Mouse (Mus musculus) B cell, adult 2 months (primary cell): ENCODE data around the gene Hlx.

Experiments used
- DNase-seq, 2 experiments: peaks; one replicate each; pipeline ENCODE4 v3.0.0; 2022

Gene Hlx

DNA sequence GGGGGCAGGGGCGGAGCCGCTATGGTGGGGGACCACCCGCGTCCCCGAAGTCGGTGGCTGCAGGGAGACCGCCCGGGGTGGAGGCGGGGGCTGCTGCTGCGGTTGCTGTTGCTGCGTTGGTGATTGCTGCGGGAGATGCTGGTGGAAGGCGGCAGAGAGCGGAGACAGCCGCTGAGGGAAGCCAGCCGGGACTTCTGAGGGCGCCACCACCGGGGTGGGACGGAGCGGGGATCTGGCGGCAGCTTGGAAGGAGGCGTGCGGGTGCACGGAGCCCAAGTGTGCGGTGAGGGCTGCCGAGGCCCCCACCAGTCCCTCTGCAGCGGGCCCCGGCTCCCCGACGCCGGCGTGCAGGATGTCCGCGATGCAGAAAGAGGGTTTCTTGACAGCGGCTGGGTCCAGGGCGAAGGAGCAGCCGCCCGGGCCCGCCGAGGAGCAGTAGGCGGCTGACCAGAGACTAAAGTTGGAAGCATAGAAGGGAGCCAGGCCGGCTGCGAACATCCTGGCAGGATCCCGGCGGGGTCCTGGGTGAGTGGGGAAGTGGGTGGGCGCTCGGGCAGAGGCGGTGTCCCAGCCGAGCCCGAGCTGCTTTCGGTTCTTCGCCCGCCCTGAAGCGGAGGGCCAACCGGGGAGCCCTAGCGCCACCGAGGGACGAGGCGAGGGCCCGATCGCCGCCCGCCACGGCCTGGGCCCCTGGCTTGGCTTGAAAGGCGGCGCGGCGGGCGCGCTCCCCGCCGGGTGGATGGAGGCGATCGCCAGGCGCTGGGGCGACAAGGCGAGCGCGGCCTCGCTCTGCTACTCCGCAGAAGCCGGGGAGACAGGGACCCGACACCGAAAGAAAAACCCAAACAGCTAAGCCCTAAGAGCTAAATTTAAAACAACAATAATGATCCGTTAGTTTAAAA, 524 bp downstream of the Hlx start:
- DNase-seq = peak; percentile 59 to 70

DNA sequence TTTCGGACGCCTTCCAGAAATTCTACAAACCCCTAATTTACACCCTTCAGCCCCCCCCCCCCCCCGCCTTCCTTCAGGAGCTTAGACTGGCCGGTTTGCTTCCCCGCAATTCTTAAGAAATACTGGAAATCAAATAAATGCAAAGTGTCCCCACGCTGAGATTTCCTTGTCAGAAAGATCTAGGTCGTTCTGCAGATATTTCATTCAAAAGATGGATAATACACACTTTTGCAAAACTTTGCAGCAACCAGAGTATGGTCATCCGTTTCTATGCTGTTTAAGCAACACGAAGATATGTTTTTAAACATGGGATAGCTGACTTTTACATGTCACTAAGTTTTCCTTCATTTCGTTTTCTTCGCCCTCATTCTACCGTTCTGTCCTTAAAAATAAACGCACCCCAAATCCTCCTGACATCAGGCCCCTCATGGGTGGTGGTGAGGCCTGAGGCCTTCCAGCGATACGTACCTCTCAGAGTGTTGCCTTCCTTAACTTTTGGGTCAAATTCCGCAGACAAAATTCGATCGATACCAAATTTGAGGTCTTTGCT, 1.3 kb downstream of the Hlx start:
- DNase-seq = no peak

DNA sequence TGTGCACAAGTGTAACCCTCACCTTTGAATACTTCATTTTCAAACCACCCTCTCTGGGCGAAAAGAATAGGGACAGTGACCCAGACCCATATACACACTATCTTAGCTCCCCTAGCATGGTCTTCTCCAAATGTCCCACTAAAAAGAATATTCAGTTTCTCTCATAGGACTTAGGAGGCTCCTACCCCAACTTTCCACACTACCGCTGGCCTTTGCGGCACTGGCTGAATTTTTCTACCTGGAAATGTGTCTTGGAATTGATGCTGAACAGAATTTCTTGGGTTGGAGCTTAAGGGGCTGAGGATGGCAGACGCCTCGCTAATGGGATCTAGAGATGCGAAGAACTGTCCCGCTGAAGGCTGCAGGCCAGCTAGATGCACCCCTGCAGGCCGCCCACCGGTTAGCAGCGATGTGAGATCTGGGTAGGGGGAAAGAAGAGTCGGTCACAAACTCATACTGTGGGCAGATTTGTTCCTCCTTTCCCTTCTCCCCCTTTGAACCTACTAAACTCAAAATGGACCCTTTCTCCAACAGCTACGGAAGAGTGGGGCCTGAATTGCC, 1.9 kb downstream of the Hlx start:
- no peak for DNase-seq

DNA sequence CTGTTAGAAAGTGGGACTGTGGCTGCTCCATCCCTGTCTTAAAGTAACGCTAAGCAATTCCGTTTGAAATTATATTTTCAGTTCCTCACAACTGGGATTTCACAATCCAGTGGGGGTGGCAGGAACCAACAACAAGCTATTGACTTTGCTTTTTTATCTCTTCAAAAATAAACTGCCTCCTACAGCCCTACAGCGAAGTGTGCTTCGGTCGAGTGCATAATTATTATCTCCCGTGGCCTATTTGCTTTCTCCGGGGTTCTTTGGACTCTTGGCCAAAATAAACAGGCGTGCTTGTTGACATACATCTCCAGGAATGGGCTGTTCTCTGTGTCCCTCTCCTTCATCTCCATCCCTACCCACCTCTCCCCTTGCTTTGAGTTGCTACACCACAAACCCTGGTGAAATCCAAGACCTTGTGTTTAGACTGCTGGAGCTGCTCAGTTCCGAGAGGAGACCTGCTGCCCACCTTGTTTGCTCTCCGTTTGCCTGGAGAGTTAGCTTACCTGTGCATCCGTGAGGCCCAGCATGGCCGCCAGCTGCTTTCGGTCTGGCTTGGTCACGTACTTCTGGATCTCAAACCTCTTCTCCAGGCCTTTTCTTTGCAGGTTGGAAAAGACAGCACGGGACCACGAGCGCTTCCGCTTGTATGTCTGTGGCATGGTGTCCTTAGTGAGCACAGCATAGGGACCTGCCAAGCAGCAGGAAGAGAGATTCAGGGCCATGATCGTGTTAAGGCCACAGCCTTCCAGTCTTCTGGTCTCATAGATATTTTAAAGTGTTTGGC, 2.9 kb downstream of the Hlx start:
- DNase-seq = no peak

DNA sequence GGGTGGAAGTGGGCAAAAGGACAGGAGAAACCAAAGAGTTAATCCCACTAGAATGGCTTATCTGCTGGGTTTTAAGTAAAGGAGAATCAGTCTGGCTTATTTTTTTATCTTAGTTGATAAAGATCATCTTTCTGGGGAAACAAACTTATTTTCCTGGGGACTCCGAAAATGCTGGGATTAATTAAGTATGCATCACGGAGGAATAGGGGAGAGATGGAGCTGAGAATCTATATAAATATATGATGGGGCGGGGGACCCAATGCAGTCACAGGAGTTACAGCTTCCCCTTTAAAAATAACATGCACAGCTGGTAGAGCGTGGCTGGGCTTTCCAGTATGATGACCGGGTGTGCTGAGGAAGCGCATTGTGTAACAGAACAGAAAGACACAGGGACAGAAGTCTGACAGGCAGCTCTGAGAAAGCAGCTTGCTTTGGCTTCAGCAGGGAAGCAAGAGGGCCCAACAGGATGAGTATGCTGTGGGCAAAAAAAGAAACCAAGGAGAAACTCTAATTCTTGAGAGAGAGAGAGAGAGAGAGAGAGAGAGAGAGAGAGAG, 3.8 kb downstream of the Hlx start:
- DNase-seq = no peak

DNA sequence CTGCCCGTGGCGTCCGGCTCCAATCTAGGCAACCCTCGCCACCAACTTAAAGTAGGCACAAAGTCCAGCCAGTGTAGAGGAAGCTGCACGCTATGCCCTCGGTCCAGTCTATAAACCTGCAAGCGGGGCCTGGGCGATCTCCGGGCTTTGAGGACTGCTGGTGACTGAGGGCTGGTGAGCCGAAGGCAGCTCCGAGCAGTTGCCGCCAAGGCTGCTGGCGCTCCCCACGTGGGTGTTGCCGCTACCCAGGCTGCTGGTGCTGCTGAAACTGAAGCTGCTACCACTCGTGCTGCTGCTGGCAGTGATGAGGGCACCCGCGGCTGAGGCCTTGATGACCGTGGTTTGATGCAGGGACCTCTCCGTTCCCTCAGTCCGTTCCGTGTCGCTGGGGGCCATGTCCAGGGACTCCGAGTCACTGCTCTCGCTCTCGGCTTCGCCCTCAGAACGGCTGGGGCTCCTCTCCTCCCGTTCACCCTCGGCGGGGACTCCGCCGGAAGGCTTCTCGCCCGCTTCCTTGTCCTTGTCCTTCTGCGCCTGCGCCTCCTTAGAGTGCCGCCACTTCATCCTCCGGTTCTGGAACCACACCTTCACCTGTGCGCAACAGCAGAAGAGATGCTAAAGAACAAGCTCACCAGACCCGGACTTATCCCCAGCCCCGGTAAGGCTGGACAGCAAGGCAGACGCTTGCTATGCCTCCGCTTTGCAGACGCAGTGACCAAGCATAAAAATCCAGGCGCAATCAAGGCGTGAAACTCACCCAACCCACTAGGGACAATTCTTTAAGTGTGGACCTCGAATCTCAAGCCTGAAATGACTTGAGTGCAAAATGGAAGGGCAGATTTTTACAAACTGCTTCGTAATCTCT, 4.8 kb downstream of the Hlx start:
- DNase-seq = no peak

DNA sequence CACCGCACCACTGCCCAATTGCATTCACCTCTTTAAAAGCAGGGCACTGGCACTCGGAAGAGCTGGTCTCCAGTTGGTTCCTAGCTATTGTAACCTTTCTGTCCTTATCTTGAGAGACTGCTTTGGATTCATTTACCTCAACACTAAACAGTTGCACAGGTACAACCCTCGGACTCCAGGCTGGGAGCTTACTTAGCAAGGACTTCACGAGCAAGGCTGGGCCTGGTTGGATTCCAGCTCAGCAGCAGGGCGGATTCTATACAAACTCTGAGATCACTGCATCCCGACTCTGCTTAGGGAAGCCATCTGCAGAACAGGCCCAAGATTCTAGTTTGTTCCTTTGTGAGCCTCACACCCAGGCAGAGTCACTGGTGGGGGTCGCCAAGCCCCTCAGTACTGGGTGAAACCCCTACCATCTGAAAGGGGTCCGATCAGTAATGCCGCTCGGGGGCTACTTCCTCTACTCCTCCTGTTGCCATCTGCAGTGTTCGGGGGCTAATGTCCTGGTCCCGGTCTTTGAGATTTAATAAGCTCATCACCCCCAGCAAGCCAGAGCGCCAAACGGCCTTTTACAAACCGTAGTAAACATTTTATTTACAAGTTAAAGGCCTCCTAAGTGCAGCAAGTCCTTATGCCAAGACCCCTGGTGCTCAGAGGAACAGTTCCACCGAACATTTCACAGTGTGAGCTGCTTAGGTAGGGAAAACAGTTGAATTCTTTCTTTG, 5.7 kb downstream of the Hlx start:
- DNase-seq = no peak

DNA sequence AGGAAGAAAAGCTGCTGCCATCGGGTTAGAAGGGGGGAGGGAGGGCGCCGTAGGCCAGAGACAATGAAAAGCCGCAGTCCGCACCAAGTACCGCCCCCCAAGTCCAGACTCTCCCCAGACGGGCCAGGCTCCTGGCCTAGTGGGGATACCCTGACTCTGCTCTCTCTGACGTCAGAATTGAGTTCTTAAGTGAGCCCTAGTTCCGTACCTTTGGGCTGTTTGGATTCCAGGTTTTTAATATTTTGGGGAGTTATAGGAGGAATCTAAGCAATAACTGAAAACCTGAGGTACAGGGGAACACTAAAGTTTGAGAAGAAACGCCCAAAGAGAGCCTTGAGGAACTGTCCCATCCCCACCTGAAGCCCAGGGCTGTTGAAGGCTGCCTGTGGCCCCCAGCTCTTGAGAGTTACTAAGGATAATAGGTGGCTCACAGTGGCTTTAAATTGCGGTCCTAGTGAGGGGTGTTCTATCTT, 7.1 kb downstream of the Hlx start:
- DNase-seq = no peak

DNA sequence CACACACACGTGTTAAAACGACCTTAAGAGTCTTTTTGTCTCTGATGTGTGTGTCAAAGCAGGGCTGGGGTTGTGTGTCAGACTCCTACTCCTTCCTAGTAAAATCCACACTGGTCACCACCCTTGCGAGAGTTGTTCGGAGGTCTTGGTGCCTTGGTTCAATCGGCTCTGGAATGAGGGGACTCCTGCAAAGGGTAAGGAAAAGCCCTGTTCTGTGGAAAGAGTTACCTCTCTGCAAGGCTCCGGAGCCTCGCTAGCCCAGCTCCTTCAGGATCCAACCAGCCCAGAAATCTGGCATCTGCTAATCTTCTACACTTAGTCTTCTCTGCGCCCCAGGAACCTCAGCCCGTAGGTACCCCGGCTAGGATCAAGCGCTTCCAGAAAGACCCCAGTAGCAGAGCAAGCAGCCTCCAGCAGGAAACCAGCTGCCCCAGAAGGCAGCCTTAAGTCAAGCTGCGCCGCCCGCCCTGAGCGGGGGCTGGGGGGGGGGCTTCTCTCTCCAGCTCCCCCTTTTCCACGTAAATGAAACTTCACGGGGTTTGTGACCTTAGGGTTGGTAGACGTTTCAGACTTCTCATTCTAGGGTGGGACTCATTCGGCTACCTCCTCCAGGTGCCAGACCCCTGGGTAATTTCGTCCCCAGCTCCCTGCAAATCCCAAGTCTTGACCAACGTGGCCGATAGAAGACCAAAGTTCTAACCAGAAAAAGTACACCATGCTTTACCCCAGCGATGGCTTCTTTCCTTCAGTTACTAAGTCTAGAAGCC, 7.7 kb downstream of the Hlx start:
- no peak for DNase-seq

DNA sequence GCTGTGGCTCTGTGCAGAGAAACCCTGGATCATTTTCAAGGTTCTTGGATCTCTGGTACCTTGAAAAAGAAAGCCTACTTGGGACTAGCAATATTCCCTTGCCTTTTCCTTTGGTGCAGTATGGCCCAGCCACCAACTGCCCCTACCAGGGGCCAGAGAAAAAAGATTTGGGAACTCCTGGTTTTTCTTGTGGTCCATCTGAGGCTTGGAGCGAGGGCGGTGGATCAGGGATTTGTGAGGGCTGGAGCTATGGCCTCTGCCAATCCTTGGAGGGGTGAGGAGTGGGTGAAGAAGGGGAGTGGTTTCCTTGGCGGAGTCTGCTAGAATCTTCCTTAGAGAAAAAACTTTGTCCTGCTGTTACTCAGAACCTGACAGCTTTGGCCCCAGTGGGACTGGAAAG, 8.5 kb downstream of the Hlx start:
- DNase-seq = no peak

DNA sequence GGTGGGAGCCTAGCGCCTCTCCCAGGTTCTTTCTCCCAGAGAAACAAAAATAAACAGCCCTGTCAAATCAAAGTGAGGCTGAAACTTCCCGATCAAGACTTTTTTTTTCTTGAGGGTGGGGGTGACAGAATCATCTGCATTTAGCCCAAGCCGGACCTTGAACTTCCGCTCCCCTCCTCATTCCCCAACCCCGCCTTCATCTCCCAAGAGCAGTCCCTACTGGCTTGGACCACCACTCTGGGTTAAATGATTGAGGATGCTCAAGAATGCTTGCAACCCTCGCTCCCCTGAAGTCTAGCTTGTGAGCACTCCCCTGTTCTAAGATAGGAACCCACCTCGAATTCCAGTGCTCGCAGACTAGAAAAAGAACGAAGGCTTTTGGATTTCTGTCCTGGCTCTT, 11.3 kb downstream of the Hlx start:
- no peak for DNase-seq

DNA sequence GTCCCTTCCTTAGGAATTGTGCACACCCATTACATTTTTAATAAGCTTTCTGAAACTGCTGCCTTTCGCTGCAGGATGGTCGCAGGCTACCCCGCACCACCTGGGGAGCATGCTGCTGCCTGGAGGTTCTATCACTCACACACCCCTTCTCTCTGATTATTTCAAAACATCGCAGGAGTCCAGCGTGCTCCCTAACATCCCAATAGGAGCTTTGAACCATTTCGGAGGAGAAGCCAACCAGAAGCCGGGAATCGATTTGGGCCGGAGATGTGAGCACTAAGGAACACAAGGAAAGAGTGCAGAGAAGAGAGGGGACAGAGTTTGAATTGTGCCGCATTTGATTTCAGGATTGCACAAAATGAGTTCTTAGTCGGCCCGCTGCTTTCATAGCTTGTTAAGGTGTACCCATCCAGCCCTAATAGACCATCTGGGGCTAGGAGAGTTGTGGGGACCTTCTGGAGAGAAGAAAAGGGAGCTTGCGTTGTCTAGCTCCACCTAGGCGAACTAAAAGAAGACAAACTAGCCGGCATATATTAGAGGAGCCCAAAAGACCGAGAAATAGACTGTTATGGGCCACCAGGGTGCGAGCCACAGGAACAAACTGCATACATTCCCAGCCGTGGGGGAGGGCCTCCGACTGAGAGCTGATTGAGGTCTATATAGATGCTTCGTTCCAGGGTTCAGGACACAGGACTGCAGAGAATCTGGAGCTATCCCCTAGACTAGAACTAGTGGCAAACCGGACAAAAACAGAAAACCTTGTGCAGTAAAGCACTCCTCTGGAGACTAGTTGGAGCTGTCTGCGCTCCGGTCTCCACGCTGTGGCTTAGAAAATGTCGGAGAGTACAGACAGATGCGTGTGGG, 12.0 kb downstream of the Hlx start:
- no peak for DNase-seq

DNA sequence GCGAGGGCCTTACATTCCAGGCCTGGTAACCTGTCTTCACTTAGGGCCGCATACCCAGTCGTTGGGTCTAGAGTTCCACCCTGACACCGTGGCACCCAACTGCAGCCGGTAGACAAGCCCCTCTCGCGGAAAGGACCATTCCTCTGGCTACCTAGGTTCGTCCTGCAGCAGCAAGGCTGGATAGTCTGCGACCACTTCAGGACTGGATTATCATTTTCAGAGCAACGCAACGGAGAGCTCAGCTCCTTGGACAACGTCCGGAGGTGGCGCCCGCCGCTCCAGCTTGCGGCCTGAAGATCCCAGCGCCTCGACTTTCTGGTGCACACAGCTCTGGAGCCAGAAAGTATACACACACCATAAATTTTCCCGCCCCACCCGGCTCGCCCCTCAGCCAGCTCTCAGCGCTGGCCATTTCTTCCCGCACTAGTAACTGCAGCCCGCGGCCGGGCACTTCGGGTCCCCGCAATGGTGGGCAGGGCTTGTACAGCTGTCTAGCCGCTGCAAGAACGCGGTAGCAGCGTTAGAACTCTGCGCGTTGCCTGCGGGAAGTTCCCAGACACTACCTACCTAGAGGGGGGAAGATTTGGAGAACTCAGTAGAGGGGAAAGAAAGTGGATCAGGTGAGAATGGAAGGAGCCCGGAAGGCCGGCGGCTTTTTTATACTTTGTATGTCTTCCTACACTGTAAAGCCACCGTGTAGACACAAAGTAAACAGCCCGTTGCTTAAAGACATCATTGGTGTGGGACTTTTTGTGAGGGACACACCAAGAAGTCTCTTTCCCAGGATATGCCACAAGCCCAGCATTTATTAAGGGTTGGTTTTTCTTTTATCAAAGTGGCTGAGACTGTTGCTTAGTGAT, 13.9 kb downstream of the Hlx start:
- no peak for DNase-seq

DNA sequence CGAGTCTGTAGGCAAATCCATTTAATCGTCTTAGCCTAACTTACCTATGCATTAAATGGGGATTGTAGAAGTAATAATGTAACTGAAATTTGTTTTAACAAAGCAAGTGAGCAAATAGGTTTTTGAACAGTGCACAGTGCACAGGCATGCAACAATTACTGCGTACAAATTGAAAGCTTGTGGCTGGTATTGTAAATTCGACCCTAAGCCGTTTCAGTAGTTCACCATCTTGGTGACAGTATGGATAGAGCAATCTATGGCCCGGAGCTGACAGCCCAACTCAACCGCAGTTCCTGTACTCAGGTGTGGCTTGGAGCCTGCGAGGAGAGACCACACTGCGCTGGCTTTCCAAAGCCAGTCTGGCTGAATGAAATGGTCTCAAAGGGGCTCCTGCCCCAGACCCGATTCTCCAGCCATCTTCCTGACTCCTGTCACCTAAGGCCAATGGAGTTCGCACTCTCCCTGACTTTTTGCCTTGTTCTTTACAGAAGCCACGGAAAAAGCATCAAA, 14.7 kb downstream of the Hlx start:
- DNase-seq = no peak

DNA sequence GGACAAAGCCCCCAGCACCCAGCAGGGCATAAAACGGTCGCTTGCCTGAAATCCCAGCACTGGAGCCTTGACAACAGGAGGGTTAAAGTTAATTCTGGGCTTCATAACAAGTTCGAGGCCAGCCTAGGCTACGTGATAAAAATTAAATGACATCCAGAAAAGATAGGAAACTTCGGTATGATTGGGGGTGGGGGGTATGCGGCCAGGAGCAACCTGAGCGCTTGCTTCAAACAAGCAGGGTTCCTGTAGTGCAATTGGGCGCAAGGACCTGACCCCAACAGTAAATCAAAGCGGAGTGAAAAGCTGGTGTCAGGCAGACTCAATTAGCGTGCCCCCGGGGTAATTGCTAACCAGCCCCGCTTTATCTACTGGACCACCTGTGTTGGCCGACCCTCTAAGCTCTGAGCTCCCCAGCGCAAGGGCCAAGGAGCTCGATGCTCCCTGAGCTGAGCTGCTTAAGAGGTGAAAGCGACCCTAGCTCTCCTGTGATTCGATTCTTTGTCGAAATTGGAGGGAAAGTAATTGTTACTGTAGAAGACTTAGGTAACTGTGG, 15.3 kb downstream of the Hlx start:
- DNase-seq = no peak

DNA sequence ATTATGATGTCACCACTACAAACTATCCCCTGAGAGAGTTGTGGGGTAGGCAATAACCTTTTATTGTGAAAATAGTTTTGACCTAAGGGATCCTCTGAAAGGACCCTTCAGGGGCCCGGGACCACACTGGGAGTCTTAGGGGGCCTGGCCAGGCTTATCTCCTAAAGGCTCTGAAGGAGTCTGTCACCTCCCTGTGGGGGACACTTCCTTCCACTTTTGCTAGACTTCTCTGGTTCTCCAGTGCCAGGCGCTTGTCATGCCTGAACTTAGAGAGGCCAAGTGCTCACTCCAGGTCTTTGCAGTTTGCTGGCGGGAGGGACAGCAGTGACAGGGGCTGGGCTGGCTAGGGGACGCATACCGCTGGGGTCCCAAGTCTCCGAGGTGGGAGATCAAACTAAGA, 16.3 kb downstream of the Hlx start:
- no peak for DNase-seq

DNA sequence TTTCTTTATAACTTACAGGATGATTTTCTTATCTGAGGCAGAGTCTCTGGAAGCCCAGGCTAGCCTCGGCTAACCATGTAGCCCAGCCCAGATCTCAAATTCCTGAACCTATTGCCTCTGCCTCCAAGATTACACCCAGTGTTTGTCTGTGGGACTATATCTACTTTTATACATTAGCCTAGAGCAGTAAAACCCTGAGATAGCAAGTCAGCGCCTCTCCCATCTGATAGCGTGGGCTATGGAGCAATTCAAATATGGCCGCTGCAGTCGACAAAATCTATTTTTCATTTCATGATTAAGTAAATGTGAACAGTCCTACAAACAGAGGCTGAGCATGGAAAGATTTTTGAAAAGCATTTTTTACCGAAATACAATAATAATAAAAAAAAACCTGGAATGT, 16.7 kb downstream of the Hlx start:
- DNase-seq = no peak

DNA sequence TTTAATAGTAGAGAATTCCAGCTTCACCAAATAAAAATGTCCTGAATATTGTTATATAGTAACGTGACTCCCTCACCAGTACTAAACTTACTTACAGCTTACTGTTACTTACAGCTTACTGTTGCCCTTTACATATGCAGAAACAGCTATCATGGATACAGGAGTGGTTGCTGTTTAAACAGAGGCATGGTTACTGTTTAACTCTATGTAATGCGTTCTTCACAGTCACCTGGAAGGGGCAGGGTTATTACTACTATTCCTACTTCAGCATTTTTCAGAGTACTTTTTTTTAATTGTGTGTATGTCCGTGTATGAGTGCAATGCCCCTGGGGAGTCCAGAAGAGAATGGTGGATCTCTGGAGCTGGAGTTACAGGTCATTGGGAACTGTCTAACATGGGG, 17.9 kb downstream of the Hlx start:
- no peak for DNase-seq
